In the genomic region with DNA sequence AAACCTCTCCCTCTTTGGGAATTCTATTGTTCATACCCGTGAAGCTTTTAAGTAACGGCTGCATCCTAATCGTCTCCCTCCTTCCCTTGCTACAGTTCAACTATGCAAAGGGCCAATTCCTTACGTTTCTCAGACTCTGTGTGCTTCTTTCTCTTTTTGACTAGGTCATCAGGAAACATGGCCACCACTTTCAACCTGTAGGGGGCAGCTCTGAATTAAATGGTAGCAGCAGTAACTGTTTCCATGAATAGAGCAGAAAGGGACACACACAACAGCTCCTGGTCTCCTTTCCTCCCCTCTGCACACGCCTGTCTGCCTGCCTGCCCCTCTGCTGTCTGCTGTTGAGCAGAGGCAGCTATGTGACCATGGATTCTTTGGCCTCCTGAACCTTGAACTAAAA, we compare ENCODE assay signal across 8 mouse cellular contexts.
A peak's percentile ranks its signal among the peaks of the same experiment; 100 is the strongest.
DNase-seq lines count a peak whose midpoint lies in the region; ATAC-seq and TF ChIP-seq lines count a peak whose summit lies in the region.

No protein-coding gene starts in this region.

- no peak overlapping the region for H3K4me3 ChIP-seq in testis, adult 2 months (ENCODE audit: control insufficient read depth, low read depth, low read length)

- peak; percentile 69 for DNase-seq in gastrocnemius, adult 18-20 months (ENCODE audit: low spot score)
- no peak for DNase-seq in gastrocnemius, adult 8-10 months (ENCODE audit: low spot score in 2 of 2)
- DNase-seq in testis, postnatal 14 days (ENCODE audit: low spot score): no peak
- peak; percentile 63 to 76 for DNase-seq in heart, postnatal 10 days
- peak; percentile 85 for DNase-seq in lung, postnatal 10 days
- no peak for DNase-seq in layer of hippocampus, postnatal 36 days

- no peaks in the 10 kb centered on the region for H3K27me3 ChIP-seq in testis, adult 2 months (ENCODE audit: control insufficient read depth, insufficient read depth, low read length)

- no peak for ATAC-seq in erythroblast, adult 5-6 weeks (replicated peaks; ENCODE audit: low FRiP score, poor library complexity, severe bottlenecking)

- H3K36me3 ChIP-seq in testis, adult 2 months (ENCODE audit: control insufficient read depth, insufficient read depth, low read length): no peaks in the 10 kb centered on the region

- TF ChIP-seq CTCF in testis, adult 2 months (IDR thresholded peaks at IDR 0.05; ENCODE audit: control insufficient read depth, insufficient read depth, insufficient replicate concordance, low read depth, low read length): peak; percentile 17; the same call in 1 of the 2 replicates

- intact Hi-C loops in heart, postnatal 10 days (cut with DNase I): no loop called here

- H3K4me1 ChIP-seq in testis, adult 2 months (ENCODE audit: control insufficient read depth, insufficient read depth, low read length): peaks cover 4% of the 10 kb centered on the region; the same call in 1 of the 2 replicates

- TF ChIP-seq POLR2A in testis, adult 2 months (IDR thresholded peaks at IDR 0.05; ENCODE audit: control insufficient read depth, low read depth, low read length): no peak

- H3K27ac ChIP-seq in testis, adult 2 months (ENCODE audit: control insufficient read depth, insufficient read depth, low read depth, low read length): no peak overlapping the region

Comparison
In these comparisons a context has a peak if more than half of its experiments do, and no peak if none do; other contexts are left out.
1. DNase-seq: peak in gastrocnemius, adult 18-20 months (single experiment), heart, postnatal 10 days (2 of 2) and lung, postnatal 10 days (single experiment); none in gastrocnemius, adult 8-10 months (0 of 2), testis, postnatal 14 days (single experiment) and layer of hippocampus, postnatal 36 days (0 of 2).